Mouse (Mus musculus) neural tube, embryonic 14.5 days (tissue): ENCODE results near the gene Col24a1. TPM values are rescaled to one million over a fixed set of nuclear protein-coding genes. Genes with fewer than 3 reads are reported as not detected.

Experiments used
- ATAC-seq: fragments of 200-750 bp; cut with Nextera tagmentation; 2 replicates; pipeline ENCODE4 v1.8.0; 2017; ENCODE audit warnings: low read depth, mild to moderate bottlenecking, moderate TSS enrichment, moderate library complexity
- H3K27ac ChIP-seq: fragments of 300-500 bp; sonication (generic); 2 replicates; pipeline ENCODE4 v1.5.1; 2014; ENCODE audit warnings: low read depth, mild to moderate bottlenecking, control low read depth, low read length, moderate library complexity, mixed read lengths
- H3K27me3 ChIP-seq: fragments of 300-500 bp; sonication (generic); 2 replicates; pipeline ENCODE4 v1.6.1; 2014; ENCODE audit warnings: low read length; ENCODE audit not compliant: control insufficient read depth, insufficient read depth
- H3K36me3 ChIP-seq: fragments of 300-500 bp; sonication (generic); 2 replicates; pipeline ENCODE4 v1.6.1; 2014; ENCODE audit warnings: low read length, mixed read lengths; ENCODE audit not compliant: control insufficient read depth, insufficient read depth
- H3K4me1 ChIP-seq: fragments of 300-500 bp; sonication (generic); 2 replicates; pipeline ENCODE4 v1.6.1; 2014; ENCODE audit warnings: low read length; ENCODE audit not compliant: control insufficient read depth, insufficient read depth
- H3K4me2 ChIP-seq: fragments of 300-500 bp; sonication (generic); 2 replicates; pipeline ENCODE4 v1.6.1; 2014; ENCODE audit warnings: mild to moderate bottlenecking, low read depth, low read length, control low read depth
- H3K4me3 ChIP-seq: fragments of 300-500 bp; sonication (generic); 2 replicates; pipeline ENCODE4 v1.5.1; 2014; ENCODE audit warnings: low read depth, low read length, control low read depth, mixed read lengths
- H3K9ac ChIP-seq: fragments of 300-500 bp; sonication (generic); replicated peaks from 2 replicates; pipeline ENCODE4 v1.6.1; 2014; ENCODE audit warnings: low read depth, mild to moderate bottlenecking, control low read depth, low read length, mixed read lengths
- H3K9me3 ChIP-seq: fragments of 300-500 bp; sonication (generic); 2 replicates; pipeline ENCODE4 v1.6.1; 2016; ENCODE audit warnings: low read length; ENCODE audit not compliant: control insufficient read depth
- WGBS: fragments of 180-500 bp; shearing (Covaris S2); extraction: QIAGEN DNeasy Blood & Tissue Kit; methylation state at CpG from one replicate; pipeline ENCODE4 v1.1.7; 2014; 5-methylcytosine and 5-hydroxymethylcytosine counted together
- polyA plus RNA-seq: library from polyadenylated mRNA; unstranded; fragments of >200 nt; fragmentation: Nextera tagmentation; extraction: Ambion mirVana; gene quantifications from 2 replicates; pipeline ENCODE4 v1.2.1, GENCODE M21; 2014

Col24a1 gene
- polyA plus RNA-seq, 1 experiment from 2014 or later: 0.94 TPM

- Histone ChIP-seq H3K36me3 (no peaks in the 10 kb centered on the region), H3K27me3 (no peaks in the 10 kb centered on the region), H3K27ac (no peak overlapping the region), H3K4me1 (peaks cover 8% of the 10 kb centered on the region; the same call in 1 of the 2 replicates), H3K9ac (peak overlapping the region; percentile 42; the same call in 1 of the 2 replicates), H3K9me3 (no peaks in the 10 kb centered on the region), H3K4me3 (peak overlapping the region; percentile 27), H3K4me2 (peak overlapping the region; percentile 78)
- peak; percentile 38; the same call in 1 of the 2 replicates for ATAC-seq
- 3% methylated on average over 9 of the region's 9 CpGs for WGBS
These were observed 935 bp downstream of the Col24a1 start for GRCm38 (mm10) chr3:145293207-145293606.

DNA sequence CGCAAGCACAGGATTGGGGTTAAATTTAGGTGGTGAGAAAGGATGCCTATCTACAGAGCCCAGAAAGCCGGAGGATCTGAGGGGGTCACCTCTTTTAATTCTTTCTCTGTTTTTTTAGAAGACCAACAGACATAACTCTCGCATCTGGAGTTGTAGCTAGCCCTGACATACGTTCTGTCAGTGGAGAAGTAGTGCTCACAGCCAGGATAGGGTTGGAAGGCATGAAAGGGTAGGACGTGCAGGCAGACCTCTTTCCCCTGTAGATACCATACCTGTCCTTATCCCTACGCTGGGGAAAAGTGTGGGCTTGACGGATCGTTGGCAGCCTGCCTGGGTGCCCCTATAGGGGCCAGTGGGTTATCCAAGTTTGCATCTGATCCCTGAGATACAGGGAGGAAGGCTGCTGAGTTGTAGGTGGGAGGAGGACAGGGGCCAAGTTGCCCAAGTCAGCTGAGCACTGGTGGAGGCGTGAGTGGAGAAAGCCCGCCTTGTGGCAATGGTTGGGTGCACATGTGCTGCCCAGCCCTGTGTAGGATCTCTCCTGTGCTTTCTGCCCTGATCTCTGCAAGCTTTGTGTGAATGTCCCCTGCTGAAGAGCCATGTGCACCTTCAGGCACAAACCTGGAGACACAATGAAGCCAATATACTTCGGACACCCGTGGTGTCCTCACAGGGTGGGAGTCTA lies 1.5 kb downstream of the Col24a1 start:
- H3K4me1 ChIP-seq: peaks cover 8% of the 10 kb centered on the region; the same call in 1 of the 2 replicates
- no peak overlapping the region for H3K9ac ChIP-seq
- 78% methylated on average over 12 of the region's 12 CpGs for WGBS
- H3K27me3 ChIP-seq: no peaks in the 10 kb centered on the region
- H3K4me3 ChIP-seq: no peak overlapping the region; the same call in 1 of the 2 replicates
- no peak overlapping the region for H3K27ac ChIP-seq
- H3K36me3 ChIP-seq: no peaks in the 10 kb centered on the region
- no peak for ATAC-seq
- H3K9me3 ChIP-seq: no peaks in the 10 kb centered on the region
- peak overlapping the region; percentile 78 for H3K4me2 ChIP-seq

DNA sequence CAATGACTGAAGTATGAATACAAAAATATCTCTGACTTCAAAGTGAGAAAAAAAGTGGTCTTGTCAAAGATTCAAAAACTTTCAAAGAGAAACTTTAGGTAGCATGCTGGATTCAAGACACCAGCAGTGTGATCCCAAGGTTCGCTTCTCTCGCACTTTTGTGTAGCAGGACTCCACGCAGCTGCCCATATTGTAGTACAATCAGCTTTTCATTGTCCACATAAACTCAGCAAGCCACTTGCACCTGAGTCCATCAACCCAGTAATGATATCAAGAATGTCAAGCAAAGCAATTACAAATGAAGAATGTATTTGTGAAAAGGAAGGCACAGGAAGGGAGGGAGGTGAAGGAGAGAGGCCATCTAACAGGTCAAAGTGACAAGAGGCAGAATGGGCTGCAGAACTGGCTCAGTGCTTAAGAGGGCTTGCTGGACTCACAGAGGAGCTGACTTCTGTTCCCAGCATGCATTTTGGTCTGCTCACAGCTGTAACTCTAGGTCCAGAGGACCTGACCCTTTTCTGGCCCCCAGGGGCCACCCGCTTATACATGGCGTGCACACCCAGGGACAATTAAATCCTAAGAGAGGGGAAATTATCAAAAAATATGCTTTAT lies 7.8 kb downstream of the Col24a1 start:
- Histone ChIP-seq H3K27me3 (no peaks in the 10 kb centered on the region), H3K27ac (no peak overlapping the region), H3K36me3 (no peaks in the 10 kb centered on the region), H3K4me1 (no peaks in the 10 kb centered on the region), H3K9me3 (no peaks in the 10 kb centered on the region), H3K4me3 (no peak overlapping the region), H3K9ac (no peak overlapping the region), H3K4me2 (no peak overlapping the region)
- WGBS: 81% methylated on average over 5 of the region's 5 CpGs
- ATAC-seq: no peak

GRCm38 (mm10) chr3:145305311-145305710 lies 13.0 kb downstream of the Col24a1 start:
- Histone ChIP-seq H3K9me3 (no peaks in the 10 kb centered on the region), H3K4me3 (no peak overlapping the region), H3K4me1 (no peaks in the 10 kb centered on the region), H3K27me3 (no peaks in the 10 kb centered on the region), H3K36me3 (no peaks in the 10 kb centered on the region), H3K27ac (no peak overlapping the region), H3K9ac (no peak overlapping the region), H3K4me2 (no peak overlapping the region)
- 74% methylated on average over 5 of the region's 5 CpGs for WGBS
- no peak for ATAC-seq

DNA sequence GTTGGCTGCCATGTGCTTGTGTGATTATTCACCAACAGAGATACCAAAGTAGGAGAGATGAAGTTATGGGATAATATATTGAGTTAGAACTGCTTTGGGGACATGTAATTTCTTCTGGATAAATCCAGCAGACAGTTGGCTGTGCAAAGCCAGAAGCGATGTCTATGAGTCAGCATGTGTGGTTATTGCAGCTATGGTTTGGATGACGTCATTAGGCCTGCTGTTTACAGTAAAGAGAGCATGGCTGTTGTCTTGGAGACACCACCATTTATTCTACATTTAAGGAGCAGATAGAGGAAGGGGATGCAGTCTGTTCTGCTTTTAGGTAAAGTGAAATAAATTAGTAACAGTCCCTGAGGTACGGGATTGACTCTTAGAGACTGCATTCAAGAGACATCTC lies 14.9 kb downstream of the Col24a1 start:
- no peaks in the 10 kb centered on the region for H3K36me3 ChIP-seq
- no peak for ATAC-seq
- no peaks in the 10 kb centered on the region for H3K9me3 ChIP-seq
- H3K4me3 ChIP-seq: no peak overlapping the region
- no peak overlapping the region for H3K9ac ChIP-seq
- H3K27ac ChIP-seq: no peak overlapping the region
- H3K27me3 ChIP-seq: no peaks in the 10 kb centered on the region
- H3K4me1 ChIP-seq: no peaks in the 10 kb centered on the region
- no peak overlapping the region for H3K4me2 ChIP-seq
- WGBS: 87% methylated on average over 3 of the region's 3 CpGs

GRCm38 (mm10) chr3:145320587-145321274 lies 28.5 kb downstream of the Col24a1 start:
- no peak overlapping the region for H3K9ac ChIP-seq
- WGBS: 47% methylated on average over 14 of the region's 14 CpGs
- ATAC-seq: no peak
- H3K4me3 ChIP-seq: no peak overlapping the region
- H3K4me2 ChIP-seq: no peak overlapping the region
- no peaks in the 10 kb centered on the region for H3K27me3 ChIP-seq
- no peak overlapping the region for H3K27ac ChIP-seq
- no peaks in the 10 kb centered on the region for H3K9me3 ChIP-seq
- H3K36me3 ChIP-seq: no peaks in the 10 kb centered on the region
- H3K4me1 ChIP-seq: peaks cover 5% of the 10 kb centered on the region; the same call in 1 of the 2 replicates

DNA sequence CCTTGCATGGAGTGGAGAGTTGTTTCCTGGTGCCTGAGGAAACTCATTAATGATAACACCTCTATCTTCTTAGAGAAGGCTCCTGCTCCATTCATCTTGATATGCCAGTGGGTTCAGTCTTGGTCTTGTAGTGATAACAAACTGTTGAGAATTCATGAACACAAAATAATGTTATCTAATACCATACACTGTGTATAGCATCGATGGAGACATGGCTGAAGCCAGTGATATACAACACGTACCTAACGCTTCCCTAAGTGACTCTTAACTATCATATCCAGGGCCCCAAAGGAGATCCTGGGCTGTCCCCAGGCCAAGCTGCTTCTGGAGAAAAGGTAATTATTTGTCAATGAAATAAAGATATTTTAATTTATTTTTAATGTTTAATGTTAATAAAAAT lies 33.1 kb downstream of the Col24a1 start:
- H3K9me3 ChIP-seq: no peaks in the 10 kb centered on the region
- no peak for ATAC-seq

DNA sequence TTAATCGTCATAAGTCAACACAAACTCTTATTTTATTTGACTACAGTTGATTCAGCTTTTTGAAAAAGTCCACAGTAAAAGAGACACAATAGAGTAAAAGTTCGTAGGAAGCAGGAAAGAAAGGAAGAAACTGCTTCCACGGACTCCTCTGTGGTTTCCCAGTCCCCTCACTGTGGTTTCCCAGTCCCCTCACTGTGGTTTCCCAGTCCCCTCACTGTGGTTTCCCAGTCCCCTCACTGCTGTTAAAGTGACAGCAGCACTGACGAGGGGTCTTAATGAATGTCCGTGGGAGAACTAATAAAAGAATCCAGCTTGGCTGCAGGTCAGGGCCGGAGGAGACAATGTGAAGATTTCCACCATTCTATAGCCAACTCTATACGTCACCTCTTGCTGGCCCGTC lies 39.4 kb downstream of the Col24a1 start:
- H3K4me1 ChIP-seq: no peaks in the 10 kb centered on the region
- no peak overlapping the region for H3K9ac ChIP-seq
- H3K4me3 ChIP-seq: no peak overlapping the region
- H3K27ac ChIP-seq: no peak overlapping the region
- no peaks in the 10 kb centered on the region for H3K9me3 ChIP-seq
- 53% methylated on average over 8 of the region's 8 CpGs for WGBS
- ATAC-seq: no peak
- no peaks in the 10 kb centered on the region for H3K27me3 ChIP-seq
- H3K36me3 ChIP-seq: no peaks in the 10 kb centered on the region
- no peak overlapping the region for H3K4me2 ChIP-seq

More for the DNA sequence above, 33.1 kb downstream of the Col24a1 start:
- Histone ChIP-seq H3K4me1 (peaks cover 5% of the 10 kb centered on the region; the same call in 1 of the 2 replicates), H3K36me3 (no peaks in the 10 kb centered on the region), H3K4me3 (no peak overlapping the region), H3K27ac (no peak overlapping the region), H3K4me2 (no peak overlapping the region), H3K27me3 (no peaks in the 10 kb centered on the region), H3K9ac (no peak overlapping the region)
- 80% methylated on average over 3 of the region's 3 CpGs for whole genome bisulfite sequencing

DNA sequence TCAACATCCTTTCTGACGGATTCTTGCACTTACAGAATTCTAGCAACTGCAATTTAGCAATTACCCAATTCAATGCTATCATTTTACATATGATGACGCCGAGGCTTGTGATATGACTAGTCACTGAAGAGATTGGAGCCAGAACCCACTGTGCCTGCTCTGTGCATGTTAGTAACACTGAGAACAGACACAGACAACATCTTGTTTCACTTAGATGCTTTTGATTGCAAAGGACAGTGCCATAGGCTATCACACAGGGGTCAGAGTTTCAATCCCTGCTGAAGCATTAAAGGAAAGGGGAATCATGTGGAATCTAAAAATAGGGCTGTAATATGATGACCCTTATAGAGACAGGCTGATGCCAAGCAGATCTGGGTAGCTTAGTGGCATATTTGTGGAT lies 41.8 kb downstream of the Col24a1 start:
- Histone ChIP-seq H3K4me3 (no peak overlapping the region), H3K9me3 (no peaks in the 10 kb centered on the region), H3K27me3 (no peaks in the 10 kb centered on the region), H3K9ac (no peak overlapping the region), H3K36me3 (no peaks in the 10 kb centered on the region), H3K4me1 (no peaks in the 10 kb centered on the region), H3K27ac (no peak overlapping the region), H3K4me2 (no peak overlapping the region)
- 89% methylated on average over 3 of the region's 3 CpGs for WGBS
- ATAC-seq: no peak
